Mouse (Mus musculus): ENCODE data around the gene Prap1.
"Not testable (repeated sequence)": the region's sequence is repeated elsewhere in the genome, so short reads cannot be mapped to it uniquely, and the experiment has no call there.

The Prap1 gene

DNA sequence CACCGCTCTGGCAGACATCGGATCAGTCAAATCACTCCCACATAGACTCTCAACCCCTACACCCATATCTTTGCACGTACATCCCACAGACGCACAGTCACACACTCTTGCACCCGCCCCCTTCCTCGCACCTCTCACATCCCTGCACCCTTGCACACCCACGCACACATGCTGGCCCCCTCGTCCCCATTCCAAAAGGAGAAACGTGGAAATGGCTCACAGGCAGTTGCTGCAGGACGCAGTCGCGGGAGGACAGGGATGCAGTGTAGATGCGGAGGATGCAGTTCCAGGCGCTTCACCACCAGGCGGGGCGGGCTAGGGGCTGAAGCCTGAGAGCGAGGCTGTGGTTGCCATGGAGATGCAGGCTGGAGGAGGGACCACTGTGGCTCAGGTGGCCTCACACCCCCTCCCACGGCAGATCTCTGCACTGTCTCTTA, 10.9 kb upstream of the Prap1 start, which contains the start of gene Caly:
TSS of gene Caly (minus strand) at position 307 of the 437 bp plus-strand sequence.
- peak in 1 of 2 experiments; percentile 48 for DNase-seq (ENCODE audit: low spot score in 2 of 2)

DNA sequence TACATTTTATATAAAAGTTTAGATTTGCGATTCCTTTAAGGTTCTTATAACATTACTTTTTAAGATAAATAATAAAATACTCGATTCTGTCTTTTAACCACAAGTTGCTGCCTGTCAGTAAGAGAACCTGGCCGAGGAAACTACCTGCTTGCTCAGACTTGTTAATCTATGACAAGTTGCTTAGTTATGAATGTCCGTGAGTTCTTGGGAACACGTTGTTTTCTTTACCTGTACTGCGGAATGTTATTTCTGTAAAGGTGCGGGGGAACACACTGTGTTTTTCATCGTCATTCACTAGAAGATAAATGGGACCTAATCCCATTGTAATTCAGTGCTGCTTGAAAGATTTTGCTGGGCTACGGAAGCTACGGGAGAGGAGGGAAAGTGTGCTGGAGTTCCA, 2.6 kb upstream of the Prap1 start:
- DNase-seq (ENCODE audit: low spot score in 2 of 2) = no peak

GRCm38 (mm10) chr7:140094954-140095353, 1.8 kb downstream of the Prap1 start:
- no peak for DNase-seq (ENCODE audit: low spot score in 2 of 2)

DNA sequence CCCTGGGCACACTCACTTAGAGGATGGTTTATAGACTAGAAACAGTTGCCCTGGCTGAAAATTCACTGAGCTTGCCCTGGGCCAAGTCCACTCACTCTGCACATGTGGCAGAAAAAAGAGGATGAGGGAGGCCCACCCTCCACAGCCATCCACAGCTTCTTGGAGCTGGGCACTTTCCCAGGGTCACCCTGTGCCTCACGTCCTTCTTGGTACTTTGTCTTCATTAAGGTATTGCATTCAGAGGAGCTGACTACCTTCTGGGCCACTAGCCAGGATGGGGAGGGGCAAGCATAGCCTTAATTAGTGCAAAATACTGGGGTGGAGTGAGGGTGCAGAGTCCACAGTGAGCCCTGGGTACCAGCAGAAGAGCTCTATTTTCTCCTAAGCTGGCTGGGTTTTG, 2.4 kb downstream of the Prap1 start:
- DNase-seq (ENCODE audit: low spot score in 2 of 2) = no peak

- no peak for DNase-seq (ENCODE audit: low spot score in 2 of 2)
These were observed 2.9 kb downstream of the Prap1 start for GRCm38 (mm10) chr7:140096055-140096454.

DNA sequence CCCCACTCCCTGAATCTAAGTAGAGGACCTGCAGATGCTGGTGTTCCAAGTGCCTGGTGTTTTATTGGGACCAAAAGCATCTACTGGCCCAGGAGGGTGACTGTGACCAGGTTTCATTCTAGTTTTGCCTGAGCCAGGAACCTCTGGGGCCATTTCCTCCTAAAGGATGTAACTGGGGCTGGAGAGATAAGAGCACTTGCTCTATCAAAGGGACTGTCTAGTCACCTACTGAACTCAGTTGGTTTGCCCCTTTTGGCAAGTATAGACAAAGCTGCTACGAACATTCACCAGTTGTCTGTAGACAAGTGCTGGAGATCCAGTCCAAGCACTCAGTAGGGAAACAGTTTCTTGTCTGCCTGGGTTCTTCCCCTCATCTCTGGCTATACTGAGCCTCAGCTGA, 5.3 kb downstream of the Prap1 start:
- no peak for DNase-seq (ENCODE audit: low spot score in 2 of 2)

DNA sequence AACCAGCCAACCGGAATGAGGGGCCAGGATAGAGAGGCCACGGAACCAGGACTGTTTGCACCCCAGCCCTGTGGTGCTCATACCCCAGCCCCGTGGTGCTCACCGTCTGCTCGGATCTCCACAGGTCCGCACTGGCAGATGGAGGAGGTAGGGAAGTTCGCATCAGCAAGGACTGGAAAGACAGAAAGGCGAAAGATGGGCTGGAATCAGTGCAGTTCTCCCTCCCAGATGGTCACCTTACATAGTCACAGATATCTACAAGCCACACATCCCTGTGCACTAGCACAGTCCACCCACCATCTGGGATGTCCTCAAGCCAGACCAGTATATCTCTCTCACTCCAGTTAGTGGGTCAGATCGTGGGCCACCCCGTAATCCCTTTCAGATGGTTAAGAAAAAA, 8.3 kb downstream of the Prap1 start:
- DNase-seq (ENCODE audit: low spot score in 2 of 2) = no peak

GRCm38 (mm10) chr7:140101993-140102860, 9.0 kb downstream of the Prap1 start, which contains the start of gene Fuom:
Fuom (minus strand) TSS chr7:140102441.
- peak; percentile 80 to 81 for DNase-seq (ENCODE audit: low spot score in 2 of 2)

- DNase-seq (ENCODE audit: low spot score in 2 of 2) = no peak
These were observed 10.8 kb downstream of the Prap1 start for GRCm38 (mm10) chr7:140104009-140104408.

DNA sequence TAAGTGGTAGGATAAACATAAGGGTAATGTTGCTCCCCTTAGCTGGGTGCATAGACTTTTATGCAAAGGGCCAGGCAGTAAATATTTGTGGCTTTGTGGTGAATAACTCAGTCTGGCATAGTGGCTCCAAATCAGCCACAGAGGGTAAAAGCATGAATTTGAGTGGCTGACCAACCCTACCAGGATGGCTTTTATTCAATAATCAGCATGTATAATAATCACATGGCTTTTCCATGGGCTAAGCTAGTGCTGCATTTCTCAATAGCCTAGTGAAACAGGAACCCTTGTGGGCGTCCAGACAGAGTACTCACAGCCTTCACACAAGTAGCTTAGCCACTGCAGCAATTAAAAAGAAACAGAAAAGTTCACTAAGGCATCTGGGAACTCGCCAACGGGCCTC, 18.7 kb downstream of the Prap1 start:
- DNase-seq (ENCODE audit: low spot score in 2 of 2) = no peak

DNA sequence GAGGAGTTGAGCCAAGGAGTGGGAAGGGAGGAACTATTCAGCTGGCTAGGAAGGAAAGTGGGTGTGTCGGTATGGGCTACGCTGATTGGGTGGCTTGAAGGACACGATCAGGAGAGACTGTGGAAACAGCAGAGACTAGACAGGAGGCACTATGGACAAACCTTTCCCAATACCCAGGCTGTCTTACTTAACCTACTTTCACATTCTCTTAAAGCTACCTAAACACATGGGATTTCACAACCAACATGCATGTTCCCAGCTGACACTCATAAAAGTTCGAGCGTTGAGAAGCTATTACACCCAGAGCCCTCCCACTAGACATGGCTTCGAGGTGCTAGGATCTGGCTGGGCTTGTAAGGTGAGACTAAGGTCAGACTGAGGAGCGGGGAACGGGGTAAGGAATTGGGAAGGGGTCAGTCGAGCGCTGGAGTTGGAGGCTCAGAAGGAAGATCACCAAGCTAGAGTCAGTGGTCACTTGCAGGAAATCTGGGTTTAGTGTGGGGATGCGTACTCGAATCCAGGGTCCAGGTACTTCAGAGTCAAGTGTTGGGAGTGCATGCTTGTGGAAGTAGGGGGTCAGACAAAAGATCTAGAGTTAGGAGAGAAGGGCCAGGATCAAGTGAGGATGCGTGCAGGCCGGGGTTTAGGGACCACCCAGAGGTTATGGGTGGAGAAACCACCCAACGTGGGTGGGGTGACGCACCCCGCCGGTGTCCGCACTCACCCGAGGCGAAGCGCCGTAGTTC, 22.6 kb downstream of the Prap1 start, which contains the start of gene Paox:
TSS of gene Paox (plus strand) at position 217 of the 746 bp plus-strand sequence.
- DNase-seq (ENCODE audit: low spot score in 2 of 2) = no peak

DNA sequence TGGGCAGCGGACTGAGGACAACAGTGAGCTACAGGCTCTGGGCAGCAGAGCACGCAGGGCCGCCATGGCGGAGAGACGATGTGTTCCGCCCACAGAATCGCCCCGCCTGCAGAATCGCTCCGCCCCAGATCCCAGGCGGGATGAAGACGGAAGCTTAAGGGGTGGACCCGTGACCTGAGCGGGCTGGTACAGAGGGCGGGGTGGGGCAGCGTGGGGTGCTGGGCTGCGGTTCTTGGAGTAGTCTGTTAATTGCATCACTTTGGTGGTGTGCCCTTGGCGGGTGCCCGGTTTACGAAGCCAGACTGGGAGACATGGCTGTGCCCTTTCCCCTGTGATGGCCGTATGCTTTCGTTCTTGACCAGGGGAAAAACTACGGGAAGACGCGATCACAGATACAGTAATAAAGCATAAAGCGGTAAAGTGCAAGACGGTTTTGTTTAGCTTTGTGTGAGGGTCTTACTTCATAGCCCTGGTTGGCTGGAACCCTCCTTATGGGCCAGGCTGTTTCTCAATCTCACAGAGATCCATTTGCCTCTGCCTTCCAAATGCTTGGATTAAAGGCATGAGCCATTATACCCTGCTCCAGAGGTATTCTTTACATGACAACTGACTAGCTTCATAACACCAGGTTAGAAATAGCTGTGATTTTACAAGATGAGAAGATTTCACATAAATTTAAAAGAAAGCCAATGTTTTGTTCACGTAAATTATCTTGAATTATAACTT, 23.3 kb downstream of the Prap1 start, which contains the start of gene Echs1:
TSS of gene Echs1 (minus strand) at position 148 of the 726 bp plus-strand sequence.
- peak; percentile 77 to 78 for DNase-seq (ENCODE audit: low spot score in 2 of 2)

- DNase-seq (ENCODE audit: low spot score in 2 of 2) = no peak
These were observed 27.3 kb downstream of the Prap1 start for GRCm38 (mm10) chr7:140120484-140120883.

- DNase-seq (ENCODE audit: low spot score in 2 of 2) = no peak
These were observed 28.2 kb downstream of the Prap1 start for GRCm38 (mm10) chr7:140121338-140121910.

GRCm38 (mm10) chr7:140122765-140123164, 29.6 kb downstream of the Prap1 start:
- no peak for DNase-seq (ENCODE audit: low spot score in 2 of 2)

GRCm38 (mm10) chr7:140124382-140124781, 31.2 kb downstream of the Prap1 start:
- no peak for DNase-seq (ENCODE audit: low spot score in 2 of 2)

DNA sequence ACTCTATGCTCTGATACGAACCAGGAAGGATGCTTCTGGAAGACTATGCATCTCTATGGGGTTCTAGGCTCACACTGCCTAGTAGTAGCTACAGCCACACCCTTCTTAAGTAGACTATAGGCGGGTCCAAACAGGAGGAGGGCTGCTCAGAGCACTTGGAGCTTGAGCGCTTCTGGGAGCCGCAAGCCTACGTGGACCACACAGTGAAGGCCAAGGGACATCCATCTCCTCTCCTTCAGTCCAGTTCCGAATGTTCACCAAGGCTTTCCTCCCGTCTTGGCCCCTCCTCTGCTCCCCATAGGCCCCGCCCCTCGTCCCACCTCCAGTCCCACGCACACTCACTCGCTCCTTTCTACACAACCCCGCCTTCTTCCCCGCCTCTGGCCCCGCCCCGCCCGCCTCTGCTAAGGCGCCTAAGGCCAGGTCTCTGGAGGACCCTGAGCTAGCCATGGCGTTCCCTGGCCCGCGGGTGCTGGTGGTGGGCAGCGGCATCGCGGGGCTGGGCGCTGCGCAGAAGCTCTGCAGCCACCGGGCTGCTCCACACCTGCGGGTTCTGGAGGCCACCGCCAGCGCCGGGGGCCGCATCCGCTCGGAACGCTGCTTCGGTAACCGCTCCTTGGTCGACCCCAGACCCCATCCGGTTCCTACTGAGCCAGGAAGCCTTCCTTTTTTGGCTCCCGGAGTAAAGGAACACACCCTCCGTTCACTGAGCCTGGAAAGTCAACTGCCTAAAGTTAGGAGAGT, 32.3 kb downstream of the Prap1 start:
- peak; percentile 84 to 85 for DNase-seq (ENCODE audit: low spot score in 2 of 2)

DNA sequence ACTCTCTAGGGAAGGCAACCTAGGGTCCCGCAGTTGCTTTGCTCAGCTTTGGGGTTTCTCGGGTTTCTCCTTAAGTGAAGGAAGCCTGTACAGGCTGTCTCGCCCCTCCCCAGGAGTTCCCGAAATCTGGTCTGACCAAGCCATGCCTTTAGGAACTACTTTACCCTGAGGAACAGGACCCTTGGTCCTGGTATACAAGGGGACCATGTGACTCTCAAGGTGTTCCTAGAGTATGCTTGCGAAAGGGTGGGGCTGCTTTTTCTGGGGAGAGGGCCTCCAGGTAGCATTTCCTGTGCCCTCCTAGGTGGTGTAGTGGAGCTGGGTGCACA, 32.8 kb downstream of the Prap1 start:
- no peak for DNase-seq (ENCODE audit: low spot score in 2 of 2)

GRCm38 (mm10) chr7:140126934-140127333, 33.7 kb downstream of the Prap1 start:
- no peak for DNase-seq (ENCODE audit: low spot score in 2 of 2)

GRCm38 (mm10) chr7:140127911-140128310, 34.7 kb downstream of the Prap1 start:
- DNase-seq (ENCODE audit: low spot score in 2 of 2) = no peak

DNA sequence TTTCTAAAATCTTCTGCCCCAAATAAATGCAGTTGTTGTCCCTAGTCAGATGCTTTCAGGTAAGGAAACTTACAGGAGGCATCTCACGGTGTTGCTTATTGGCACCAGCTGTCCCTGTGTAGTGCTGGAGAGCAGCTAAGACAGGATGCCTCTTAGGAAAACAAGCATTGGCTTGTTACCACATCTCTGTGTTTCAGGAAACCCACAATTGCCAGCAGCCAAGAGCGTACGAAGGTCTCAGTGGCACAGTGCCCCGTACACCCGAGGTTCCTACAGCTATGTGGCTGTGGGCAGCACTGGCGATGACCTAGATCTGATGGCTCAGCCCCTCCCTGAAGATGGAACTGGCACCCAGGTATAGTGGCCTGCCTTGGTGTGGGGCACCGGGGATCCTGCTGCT, 39.0 kb downstream of the Prap1 start:
- DNase-seq (ENCODE audit: low spot score in 2 of 2) = not testable (repeated sequence)
